Mouse (Mus musculus): ENCODE results near the gene Trim37. TPM values are rescaled to one million over a fixed set of nuclear protein-coding genes. Genes with fewer than 3 reads are reported as not detected.
"Not testable (repeated sequence)": the region's sequence is repeated elsewhere in the genome, so short reads cannot be mapped to it uniquely, and the experiment has no call there.

Gene Trim37
- polyA plus RNA-seq, 1 experiment, result 10.5 TPM

GRCm38 (mm10) chr11:87245171-87245840 is 118.4 kb downstream of the Trim37 start:
- no peak for TF ChIP-seq POLR2A (IDR thresholded peaks at IDR 0.05; ENCODE audit: borderline replicate concordance, low read depth, low read length)
- no peak for TF ChIP-seq CTCF (IDR thresholded peaks at IDR 0.05; ENCODE audit: low read depth, low read length)
- H3K4me1 ChIP-seq (ENCODE audit: control insufficient read depth, insufficient read depth, low read length), result no peaks in the 10 kb centered on the region

DNA sequence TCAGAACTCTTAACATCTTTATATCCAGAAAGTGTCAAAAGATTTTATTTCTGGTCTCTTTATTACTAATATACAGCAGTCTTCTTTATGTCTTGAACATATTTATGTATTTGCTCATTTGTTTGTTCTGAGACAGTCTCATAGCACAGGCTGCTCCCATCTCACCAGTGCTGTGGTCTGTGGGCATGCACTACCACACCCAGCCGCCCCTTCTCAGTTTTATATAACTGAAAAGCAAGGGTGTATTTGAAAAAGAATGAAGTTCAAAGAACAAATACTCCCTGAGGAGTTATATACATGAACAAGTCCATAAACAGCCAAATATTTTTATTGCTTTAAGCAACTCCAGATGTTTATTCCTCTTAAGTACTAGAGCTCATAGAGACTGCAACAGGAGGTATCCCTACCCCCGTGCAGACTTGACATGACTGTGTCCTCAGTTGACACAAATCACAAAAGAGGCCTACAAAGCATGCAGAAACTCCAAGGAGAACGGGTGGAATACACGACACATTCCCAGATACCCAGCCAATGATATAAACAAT is 119.3 kb downstream of the Trim37 start:
- H3K4me3 ChIP-seq (ENCODE audit: insufficient read depth, low read length), result no peak overlapping the region
- no peak overlapping the region for H3K27ac ChIP-seq (ENCODE audit: insufficient read depth, low read depth, low read length)
- H3K4me1 ChIP-seq (ENCODE audit: control insufficient read depth, insufficient read depth, low read length), result no peaks in the 10 kb centered on the region
- TF ChIP-seq POLR2A (IDR thresholded peaks at IDR 0.05; ENCODE audit: borderline replicate concordance, low read depth, low read length) (no peak), CTCF (IDR thresholded peaks at IDR 0.05; ENCODE audit: low read depth, low read length) (no peak)

More at GRCm38 (mm10) chr11:87245171-87245840, 118.4 kb downstream of the Trim37 start:
- H3K27ac ChIP-seq (ENCODE audit: insufficient read depth, low read depth, low read length), result no peak overlapping the region
- H3K4me3 ChIP-seq (ENCODE audit: insufficient read depth, low read length), result no peak overlapping the region

GRCm38 (mm10) chr11:87246724-87247493 is 120.0 kb downstream of the Trim37 start:
- H3K4me1 ChIP-seq (ENCODE audit: control insufficient read depth, insufficient read depth, low read length), result no peaks in the 10 kb centered on the region
- no peak overlapping the region for H3K27ac ChIP-seq (ENCODE audit: insufficient read depth, low read depth, low read length)
- H3K4me3 ChIP-seq (ENCODE audit: insufficient read depth, low read length), result no peak overlapping the region
- TF ChIP-seq POLR2A (IDR thresholded peaks at IDR 0.05; ENCODE audit: borderline replicate concordance, low read depth, low read length) (no peak), CTCF (IDR thresholded peaks at IDR 0.05; ENCODE audit: low read depth, low read length) (no peak)

DNA sequence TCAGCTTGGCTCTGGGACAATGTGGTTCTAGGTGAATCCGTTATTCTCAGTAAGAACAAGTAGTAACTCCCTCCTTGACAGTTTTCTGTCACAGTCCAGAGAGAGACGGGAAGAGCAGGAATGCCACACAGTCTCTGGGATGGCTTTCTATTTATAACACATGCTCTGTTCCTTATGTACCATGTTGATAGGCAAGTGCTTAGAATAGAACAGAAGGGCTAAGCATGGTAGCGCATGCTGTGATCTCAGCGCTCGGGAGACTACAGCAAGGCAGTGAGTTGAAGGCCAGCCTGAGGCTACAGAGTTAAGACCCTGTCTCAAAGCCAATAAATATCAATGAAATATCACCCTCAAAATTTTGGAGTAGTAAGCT is 120.6 kb downstream of the Trim37 start:
- H3K4me3 ChIP-seq (ENCODE audit: insufficient read depth, low read length), result no peak overlapping the region
- no peak overlapping the region for H3K27ac ChIP-seq (ENCODE audit: insufficient read depth, low read depth, low read length)
- no peaks in the 10 kb centered on the region for H3K4me1 ChIP-seq (ENCODE audit: control insufficient read depth, insufficient read depth, low read length)
- TF ChIP-seq CTCF (IDR thresholded peaks at IDR 0.05; ENCODE audit: low read depth, low read length) (no peak), POLR2A (IDR thresholded peaks at IDR 0.05; ENCODE audit: borderline replicate concordance, low read depth, low read length) (no peak)

DNA sequence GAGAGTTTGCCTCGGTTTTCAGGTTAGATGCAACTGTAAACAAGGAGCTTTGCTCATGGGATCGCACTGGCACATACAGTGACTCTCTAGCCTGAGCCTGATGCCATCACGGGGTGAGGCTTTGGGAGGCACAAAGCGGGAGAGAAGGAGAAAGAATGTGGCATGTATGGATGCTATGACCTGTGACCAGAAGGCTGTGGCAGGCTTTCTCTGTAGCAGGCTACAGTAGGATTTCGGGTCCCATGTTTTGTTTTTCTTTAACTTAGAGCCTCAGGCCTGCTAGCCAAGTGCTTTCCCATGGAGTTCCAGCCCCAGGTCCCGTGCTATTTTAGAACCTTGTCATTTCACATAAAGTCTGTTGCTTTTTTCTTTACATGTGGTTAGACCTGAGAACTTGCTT is 123.3 kb downstream of the Trim37 start:
- H3K27ac ChIP-seq (ENCODE audit: insufficient read depth, low read depth, low read length), result no peak overlapping the region
- no peak for TF ChIP-seq POLR2A (IDR thresholded peaks at IDR 0.05; ENCODE audit: borderline replicate concordance, low read depth, low read length)
- TF ChIP-seq CTCF (IDR thresholded peaks at IDR 0.05; ENCODE audit: low read depth, low read length), result no peak

DNA sequence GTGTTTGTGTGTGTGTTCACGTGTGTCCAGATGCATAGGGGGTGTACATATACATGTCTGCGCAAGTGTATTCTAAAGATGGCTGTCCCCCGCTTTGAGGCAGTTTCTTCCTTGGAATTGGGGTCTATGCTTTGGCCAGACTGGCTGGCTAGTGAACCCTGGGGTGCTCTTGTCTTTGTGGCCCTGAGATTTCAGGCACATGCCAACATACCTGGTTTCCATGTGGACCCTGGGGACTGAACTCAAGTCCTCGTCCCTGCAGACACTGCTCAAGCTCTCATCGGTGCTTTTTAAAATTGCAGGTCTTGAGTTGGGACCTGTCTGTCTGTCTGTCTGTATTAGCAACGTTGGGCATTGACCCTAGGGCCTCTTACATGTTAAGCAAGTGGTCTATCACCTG is 126.4 kb downstream of the Trim37 start:
- H3K27ac ChIP-seq (ENCODE audit: insufficient read depth, low read depth, low read length), result no peak overlapping the region
- TF ChIP-seq CTCF (IDR thresholded peaks at IDR 0.05; ENCODE audit: low read depth, low read length) (no peak), POLR2A (IDR thresholded peaks at IDR 0.05; ENCODE audit: borderline replicate concordance, low read depth, low read length) (no peak)
- H3K4me3 ChIP-seq (ENCODE audit: insufficient read depth, low read length), result no peak overlapping the region
- H3K4me1 ChIP-seq (ENCODE audit: control insufficient read depth, insufficient read depth, low read length), result no peaks in the 10 kb centered on the region

More for the DNA sequence above, 123.3 kb downstream of the Trim37 start:
- H3K4me3 ChIP-seq (ENCODE audit: insufficient read depth, low read length), result no peak overlapping the region
- H3K4me1 ChIP-seq (ENCODE audit: control insufficient read depth, insufficient read depth, low read length), result no peaks in the 10 kb centered on the region

DNA sequence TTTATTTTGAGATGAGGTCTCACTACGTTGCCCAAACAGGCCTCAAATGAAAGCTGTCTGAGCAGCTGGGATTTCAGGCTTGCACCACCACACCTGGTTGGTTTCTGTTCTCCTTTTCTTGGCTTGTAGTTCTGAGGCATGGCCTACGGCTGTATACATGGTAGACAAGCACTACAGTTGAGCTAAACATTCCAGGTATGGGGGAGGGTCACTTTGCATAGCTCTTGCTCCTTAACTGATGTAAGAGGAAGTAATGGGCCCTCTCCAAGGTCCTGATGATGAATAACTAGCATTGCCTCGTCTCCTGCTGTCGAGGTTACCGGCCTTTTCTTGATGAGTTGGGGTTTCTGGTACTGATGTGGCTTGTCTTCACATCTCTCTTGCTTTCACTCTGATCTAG is 127.3 kb downstream of the Trim37 start:
- Histone ChIP-seq H3K4me1 (ENCODE audit: control insufficient read depth, insufficient read depth, low read length) (no peaks in the 10 kb centered on the region), H3K4me3 (ENCODE audit: insufficient read depth, low read length) (no peak overlapping the region), H3K27ac (ENCODE audit: insufficient read depth, low read depth, low read length) (no peak overlapping the region)
- TF ChIP-seq POLR2A (IDR thresholded peaks at IDR 0.05; ENCODE audit: borderline replicate concordance, low read depth, low read length), result no peak
- TF ChIP-seq CTCF (IDR thresholded peaks at IDR 0.05; ENCODE audit: low read depth, low read length), result no peak

DNA sequence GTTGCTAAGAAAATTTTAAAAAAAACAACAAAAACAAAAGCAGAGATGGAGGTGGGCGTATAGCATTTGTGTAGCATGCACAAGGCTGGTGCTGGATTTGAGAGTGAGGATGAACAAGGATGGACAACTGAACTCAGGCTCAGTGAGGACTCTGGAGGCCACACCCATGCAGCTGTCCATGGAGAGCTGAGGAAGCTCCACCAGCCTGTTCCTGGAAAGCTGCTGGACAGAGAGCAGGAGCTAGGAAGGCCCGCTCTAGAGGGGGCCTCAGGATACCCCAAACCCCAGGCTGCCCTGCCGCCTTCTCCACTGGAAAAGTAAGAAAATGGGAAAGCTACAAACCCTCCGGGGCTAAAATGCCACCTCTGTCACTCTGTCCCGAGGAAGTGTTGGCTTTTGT is 130.4 kb downstream of the Trim37 start:
- no peak for TF ChIP-seq CTCF (IDR thresholded peaks at IDR 0.05; ENCODE audit: low read depth, low read length)
- TF ChIP-seq POLR2A (IDR thresholded peaks at IDR 0.05; ENCODE audit: borderline replicate concordance, low read depth, low read length), result no peak

DNA sequence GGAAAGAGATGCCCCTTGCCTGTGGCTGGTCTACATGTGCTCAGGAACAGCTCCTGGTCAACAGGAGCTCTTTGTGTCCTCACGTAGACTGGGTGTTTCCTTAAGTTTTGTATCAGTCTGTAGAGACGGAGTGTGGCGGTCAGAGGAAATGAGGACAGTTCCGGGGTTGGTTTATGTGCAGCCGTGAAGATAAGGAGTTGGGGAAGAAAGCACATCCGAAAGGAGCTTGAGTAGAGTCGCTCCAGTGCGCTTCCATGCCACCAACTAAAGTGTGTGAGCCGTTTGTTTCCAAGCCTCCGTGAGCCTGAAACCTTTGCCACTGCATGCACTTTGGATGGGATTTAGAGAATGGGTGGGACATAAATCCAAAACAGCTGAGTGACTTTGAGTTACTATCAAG is 132.9 kb downstream of the Trim37 start:
- Histone ChIP-seq H3K4me1 (ENCODE audit: control insufficient read depth, insufficient read depth, low read length) (no peaks in the 10 kb centered on the region), H3K4me3 (ENCODE audit: insufficient read depth, low read length) (no peak overlapping the region), H3K27ac (ENCODE audit: insufficient read depth, low read depth, low read length) (no peak overlapping the region)
- TF ChIP-seq POLR2A (IDR thresholded peaks at IDR 0.05; ENCODE audit: borderline replicate concordance, low read depth, low read length), result no peak
- TF ChIP-seq CTCF (IDR thresholded peaks at IDR 0.05; ENCODE audit: low read depth, low read length), result no peak

More for the DNA sequence above, 130.4 kb downstream of the Trim37 start:
- no peak overlapping the region for H3K27ac ChIP-seq (ENCODE audit: insufficient read depth, low read depth, low read length)
- no peak overlapping the region for H3K4me3 ChIP-seq (ENCODE audit: insufficient read depth, low read length)
- no peaks in the 10 kb centered on the region for H3K4me1 ChIP-seq (ENCODE audit: control insufficient read depth, insufficient read depth, low read length)

GRCm38 (mm10) chr11:87261705-87262104 is 134.8 kb downstream of the Trim37 start:
- H3K27ac ChIP-seq (ENCODE audit: insufficient read depth, low read depth, low read length); H3K4me1 ChIP-seq (ENCODE audit: control insufficient read depth, insufficient read depth, low read length): not testable (repeated sequence)

More at GRCm38 (mm10) chr11:87261705-87262104, 134.8 kb downstream of the Trim37 start:
- H3K4me3 ChIP-seq (ENCODE audit: insufficient read depth, low read length), result not testable (repeated sequence)

Measured in bone marrow macrophage, adult 2 months (primary cell).